Mouse (Mus musculus) frontal cortex, adult (tissue): Measurements from ENCODE around the gene Vmn1r6.
"Not testable (repeated sequence)": the region's sequence is repeated elsewhere in the genome, so short reads cannot be mapped to it uniquely, and the experiment has no call there.

ENCODE experiments used
- ATAC-seq: cut with Nextera tagmentation; 2 replicates; pipeline ENCODE4 v1.9.2; 2017; ENCODE audit warnings: mild to moderate bottlenecking, moderate library complexity, mixed read lengths; ENCODE audit not compliant: low TSS enrichment

The Vmn1r6 gene

GRCm38 (mm10) chr6:56996943-56997342 lies at the start of gene Vmn1r6:
Gene Vmn1r6 (plus strand): TSS chr6:56997243.
- ATAC-seq, result no peak

GRCm38 (mm10) chr6:56956436-56956835 lies 40.6 kb upstream of the Vmn1r6 start:
- no peak for ATAC-seq

- no peak for ATAC-seq
Observed at GRCm38 (mm10) chr6:56969973-56970372, 27.1 kb upstream of the Vmn1r6 start, which contains the start of gene Vmn1r5. Gene Vmn1r5 (plus strand): TSS chr6:56970273.

- not testable (repeated sequence) for ATAC-seq
Observed at GRCm38 (mm10) chr6:57025224-57025623, 28.2 kb downstream of the Vmn1r6 start, which contains the start of gene Vmn1r7. Gene Vmn1r7 (minus strand): TSS chr6:57025324.

GRCm38 (mm10) chr6:57031984-57032383 lies 34.9 kb downstream of the Vmn1r6 start, which contains the start of gene Vmn1r8:
Gene Vmn1r8 (plus strand): TSS chr6:57032284.
- no peak for ATAC-seq

GRCm38 (mm10) chr6:57034674-57035073 lies 37.6 kb downstream of the Vmn1r6 start:
- ATAC-seq, result no peak
